Mouse (Mus musculus): ENCODE data around the gene C130032M10Rik. TPM values are rescaled to one million over a fixed set of nuclear protein-coding genes. Genes with fewer than 3 reads are reported as not detected.

C130032M10Rik gene
- total and polyA plus RNA-seq, 2 experiments = not detected

- H3K4me3 ChIP-seq (ENCODE audit: insufficient read depth, low read depth, low read length) = no peak overlapping the region
- no peak overlapping the region for H3K27ac ChIP-seq (replicated peaks; ENCODE audit: insufficient read depth, low read depth, low read length)
- 45% methylated on average over 6 of the region's 6 CpGs for WGBS
- no peak overlapping the region for H3K9ac ChIP-seq (ENCODE audit: low read depth, low read length)
- H3K27me3 ChIP-seq (ENCODE audit: control insufficient read depth, insufficient read depth, low read length) = no peaks in the 10 kb centered on the region
- DNase-seq (ENCODE audit: extremely low read depth, low read depth, low spot score) = no peak
- no peaks in the 10 kb centered on the region for H3K36me3 ChIP-seq (ENCODE audit: control insufficient read depth, insufficient read depth, low read length)
- TF ChIP-seq POLR2A (IDR thresholded peaks at IDR 0.05; ENCODE audit: extremely low read depth, insufficient read depth, low read length) (no peak), CTCF (IDR thresholded peaks at IDR 0.05; ENCODE audit: low read depth, low read length) (no peak)
- no peaks in the 10 kb centered on the region for H3K79me2 ChIP-seq (ENCODE audit: control insufficient read depth, insufficient read depth, low read length)
- H3K4me1 ChIP-seq (ENCODE audit: control insufficient read depth, insufficient read depth, low read length) = no peaks in the 10 kb centered on the region
Measured at GRCm38 (mm10) chr9:114547643-114548077, 32.2 kb downstream of the C130032M10Rik start.

- no peak for DNase-seq (ENCODE audit: extremely low read depth, low read depth, low spot score)
- H3K4me1 ChIP-seq (ENCODE audit: control insufficient read depth, insufficient read depth, low read length) = no peaks in the 10 kb centered on the region
- H3K27ac ChIP-seq (replicated peaks; ENCODE audit: insufficient read depth, low read depth, low read length) = peak overlapping the region; percentile 33; the same call in 1 of the 2 replicates
- 44% methylated on average over 4 of the region's 4 CpGs for WGBS
- TF ChIP-seq POLR2A (IDR thresholded peaks at IDR 0.05; ENCODE audit: extremely low read depth, insufficient read depth, low read length) (no peak), CTCF (IDR thresholded peaks at IDR 0.05; ENCODE audit: low read depth, low read length) (no peak)
- no peaks in the 10 kb centered on the region for H3K27me3 ChIP-seq (ENCODE audit: control insufficient read depth, insufficient read depth, low read length)
- no peak overlapping the region for H3K4me3 ChIP-seq (ENCODE audit: insufficient read depth, low read depth, low read length)
- no peaks in the 10 kb centered on the region for H3K36me3 ChIP-seq (ENCODE audit: control insufficient read depth, insufficient read depth, low read length)
- no peaks in the 10 kb centered on the region for H3K79me2 ChIP-seq (ENCODE audit: control insufficient read depth, insufficient read depth, low read length)
- H3K9ac ChIP-seq (ENCODE audit: low read depth, low read length) = no peak overlapping the region
Measured at GRCm38 (mm10) chr9:114548496-114548895, 33.0 kb downstream of the C130032M10Rik start.

DNA sequence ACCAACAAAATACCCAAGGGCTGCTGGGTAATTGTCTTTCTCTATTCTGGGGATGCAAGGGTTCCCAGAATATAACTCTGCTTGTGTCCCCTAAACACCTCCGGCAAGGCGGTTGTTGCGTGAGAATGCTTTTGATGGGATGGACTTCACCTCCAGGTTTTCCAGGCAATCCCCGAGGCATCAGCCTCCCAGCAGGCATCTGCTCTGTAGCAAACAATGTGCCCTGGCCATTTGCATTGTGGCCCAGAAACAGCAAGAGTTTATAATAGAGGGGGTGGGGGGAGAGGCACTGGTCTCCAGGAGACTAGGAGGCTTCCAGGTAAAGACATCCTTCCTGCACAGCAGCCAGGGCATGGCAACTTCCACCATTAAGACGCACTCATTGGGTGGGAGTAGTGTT is 33.6 kb downstream of the C130032M10Rik start:
- TF ChIP-seq CTCF (IDR thresholded peaks at IDR 0.05; ENCODE audit: low read depth, low read length) (no peak), POLR2A (IDR thresholded peaks at IDR 0.05; ENCODE audit: extremely low read depth, insufficient read depth, low read length) (no peak)
- no peak overlapping the region for H3K9ac ChIP-seq (ENCODE audit: low read depth, low read length)
- H3K36me3 ChIP-seq (ENCODE audit: control insufficient read depth, insufficient read depth, low read length) = no peaks in the 10 kb centered on the region
- H3K27me3 ChIP-seq (ENCODE audit: control insufficient read depth, insufficient read depth, low read length) = no peaks in the 10 kb centered on the region
- no peak overlapping the region for H3K4me3 ChIP-seq (ENCODE audit: insufficient read depth, low read depth, low read length)
- H3K27ac ChIP-seq (replicated peaks; ENCODE audit: insufficient read depth, low read depth, low read length) = no peak overlapping the region
- WGBS = 72% methylated on average over 5 of the region's 5 CpGs
- no peaks in the 10 kb centered on the region for H3K4me1 ChIP-seq (ENCODE audit: control insufficient read depth, insufficient read depth, low read length)
- H3K79me2 ChIP-seq (ENCODE audit: control insufficient read depth, insufficient read depth, low read length) = no peaks in the 10 kb centered on the region
- no peak for DNase-seq (ENCODE audit: extremely low read depth, low read depth, low spot score)

DNA sequence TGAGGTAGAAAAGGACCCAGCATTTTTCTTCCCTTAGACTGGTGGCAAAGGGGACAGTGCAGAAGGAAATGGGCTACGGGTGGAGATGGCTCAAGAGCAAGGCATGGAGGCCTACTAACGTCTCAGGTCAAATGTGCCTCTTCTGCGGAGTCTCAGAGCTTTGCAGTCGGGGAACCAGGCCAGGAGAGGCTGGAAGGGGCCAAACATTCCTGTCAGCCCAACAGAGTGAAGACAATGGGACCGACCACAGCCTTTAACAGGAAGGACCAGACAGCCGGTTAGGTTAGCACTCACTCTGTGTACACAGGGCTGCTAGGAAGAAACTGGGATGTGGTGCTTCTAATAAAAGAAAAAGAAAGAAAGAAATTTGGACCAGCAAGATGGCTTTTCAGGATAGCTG is 34.5 kb downstream of the C130032M10Rik start:
- Histone ChIP-seq H3K27ac (replicated peaks; ENCODE audit: insufficient read depth, low read depth, low read length) (no peak overlapping the region), H3K9ac (ENCODE audit: low read depth, low read length) (no peak overlapping the region), H3K4me1 (ENCODE audit: control insufficient read depth, insufficient read depth, low read length) (no peaks in the 10 kb centered on the region), H3K27me3 (ENCODE audit: control insufficient read depth, insufficient read depth, low read length) (no peaks in the 10 kb centered on the region), H3K4me3 (ENCODE audit: insufficient read depth, low read depth, low read length) (no peak overlapping the region), H3K36me3 (ENCODE audit: control insufficient read depth, insufficient read depth, low read length) (no peaks in the 10 kb centered on the region), H3K79me2 (ENCODE audit: control insufficient read depth, insufficient read depth, low read length) (no peaks in the 10 kb centered on the region)
- no peak for TF ChIP-seq POLR2A (IDR thresholded peaks at IDR 0.05; ENCODE audit: extremely low read depth, insufficient read depth, low read length)
- no peak for TF ChIP-seq CTCF (IDR thresholded peaks at IDR 0.05; ENCODE audit: low read depth, low read length)
- DNase-seq (ENCODE audit: extremely low read depth, low read depth, low spot score) = no peak
- WGBS = 78% methylated on average over 6 of the region's 6 CpGs

DNA sequence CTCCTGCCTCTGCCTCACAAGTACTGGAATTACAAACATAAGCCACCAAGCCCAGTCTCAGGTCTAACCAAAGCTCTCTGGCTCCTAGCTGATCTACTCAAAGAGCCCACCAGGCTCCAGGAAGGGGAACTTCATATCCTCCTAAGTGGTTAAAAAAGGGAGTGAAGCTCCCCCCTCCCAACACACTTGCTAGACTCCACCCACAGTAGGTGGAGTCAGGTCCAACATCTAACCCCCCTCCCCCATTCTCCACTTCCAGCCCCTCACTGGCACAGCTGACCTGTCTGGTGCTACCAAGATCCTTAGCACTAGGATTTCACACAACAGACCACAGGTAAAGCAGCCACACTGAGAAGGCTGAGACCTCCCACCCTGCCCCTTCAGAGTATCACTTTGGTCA is 38.3 kb downstream of the C130032M10Rik start:
- Histone ChIP-seq H3K79me2 (ENCODE audit: control insufficient read depth, insufficient read depth, low read length) (no peaks in the 10 kb centered on the region), H3K4me3 (ENCODE audit: insufficient read depth, low read depth, low read length) (no peak overlapping the region), H3K4me1 (ENCODE audit: control insufficient read depth, insufficient read depth, low read length) (no peaks in the 10 kb centered on the region), H3K27ac (replicated peaks; ENCODE audit: insufficient read depth, low read depth, low read length) (no peak overlapping the region), H3K36me3 (ENCODE audit: control insufficient read depth, insufficient read depth, low read length) (no peaks in the 10 kb centered on the region), H3K27me3 (ENCODE audit: control insufficient read depth, insufficient read depth, low read length) (peaks cover 4% of the 10 kb centered on the region; the same call in 1 of the 2 replicates), H3K9ac (ENCODE audit: low read depth, low read length) (no peak overlapping the region)
- no peak for DNase-seq (ENCODE audit: extremely low read depth, low read depth, low spot score)
- no peak for TF ChIP-seq CTCF (IDR thresholded peaks at IDR 0.05; ENCODE audit: low read depth, low read length)
- TF ChIP-seq POLR2A (IDR thresholded peaks at IDR 0.05; ENCODE audit: extremely low read depth, insufficient read depth, low read length) = no peak

- 0 out of 2 replicates have a peak, but pooled peaks have one; percentile 15 for TF ChIP-seq CTCF (IDR thresholded peaks at IDR 0.05; ENCODE audit: low read depth, low read length)
- TF ChIP-seq POLR2A (IDR thresholded peaks at IDR 0.05; ENCODE audit: extremely low read depth, insufficient read depth, low read length) = no peak
Measured at GRCm38 (mm10) chr9:114554355-114554979, 39.0 kb downstream of the C130032M10Rik start.

More at GRCm38 (mm10) chr9:114554355-114554979, 39.0 kb downstream of the C130032M10Rik start:
- Histone ChIP-seq H3K79me2 (ENCODE audit: control insufficient read depth, insufficient read depth, low read length) (no peaks in the 10 kb centered on the region), H3K4me1 (ENCODE audit: control insufficient read depth, insufficient read depth, low read length) (no peaks in the 10 kb centered on the region), H3K27me3 (ENCODE audit: control insufficient read depth, insufficient read depth, low read length) (peaks cover 4% of the 10 kb centered on the region; the same call in 1 of the 2 replicates), H3K9ac (ENCODE audit: low read depth, low read length) (no peak overlapping the region), H3K27ac (replicated peaks; ENCODE audit: insufficient read depth, low read depth, low read length) (no peak overlapping the region), H3K4me3 (ENCODE audit: insufficient read depth, low read depth, low read length) (no peak overlapping the region), H3K36me3 (ENCODE audit: control insufficient read depth, insufficient read depth, low read length) (no peaks in the 10 kb centered on the region)
- 28% methylated on average over 5 of the region's 5 CpGs for WGBS
- DNase-seq (ENCODE audit: extremely low read depth, low read depth, low spot score) = peak; percentile 72
